Mouse (Mus musculus) urinary bladder, adult 2 months (tissue): Measurements from ENCODE around the gene Ccdc191. TPM values are rescaled to one million over a fixed set of nuclear protein-coding genes. Genes with fewer than 3 reads are reported as not detected.

Experiments used
- DNase-seq: peaks from one replicate; pipeline ENCODE4 v3.0.0; 2022; ENCODE audit warnings: low spot score
- polyA plus RNA-seq: library from polyadenylated mRNA; depleted of rRNA; stranded (reverse); fragments of >200 nt; gene quantifications from 2 replicates; pipeline ENCODE4 v1.2.3, GENCODE M21; 2012; rRNA removed

Ccdc191 gene
- 4.2 and 7.5 TPM in 2 replicates for polyA plus RNA-seq

DNA sequence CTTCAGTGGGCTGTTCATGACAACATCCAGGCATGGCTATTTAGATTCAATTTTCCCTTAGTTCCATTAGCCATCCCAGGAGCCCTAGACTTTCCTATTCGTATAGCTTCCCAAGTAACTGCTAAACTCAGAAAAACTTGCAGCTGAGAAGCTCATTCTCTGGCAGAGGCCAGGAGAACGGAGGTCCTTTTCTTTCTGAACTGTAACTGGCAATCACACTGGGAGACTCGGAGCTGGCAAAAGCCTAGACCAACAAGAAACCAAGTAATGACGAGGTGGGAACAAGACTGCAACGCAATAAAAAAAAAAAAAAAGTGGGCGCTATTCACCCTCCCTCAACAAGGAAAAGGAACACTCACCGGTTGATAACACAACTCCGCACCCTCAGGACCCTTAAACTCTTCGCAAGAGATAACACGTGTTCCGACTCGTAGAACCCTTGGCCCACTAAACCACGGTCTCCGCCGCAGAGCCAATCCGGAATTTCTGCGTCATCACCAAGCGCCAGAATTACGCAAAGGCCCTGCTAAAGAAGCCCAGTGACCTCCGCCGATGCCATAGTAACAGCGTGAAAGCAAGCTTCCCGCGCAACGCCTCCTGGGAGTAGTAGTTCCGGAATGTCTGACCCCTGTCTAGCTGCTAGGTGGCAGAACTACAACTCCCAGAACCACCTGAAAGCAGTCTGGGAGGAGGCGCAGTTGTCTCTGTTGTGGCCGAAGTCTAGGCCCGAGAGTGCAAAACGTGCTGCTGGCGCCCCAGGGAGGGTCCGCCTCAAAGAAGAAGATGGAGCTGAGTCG lies at the start of gene Ccdc191:
Gene Ccdc191, plus strand, starts transcription at position 593 of the 797 bp plus-strand sequence.
- peak; percentile 92 for DNase-seq

DNA sequence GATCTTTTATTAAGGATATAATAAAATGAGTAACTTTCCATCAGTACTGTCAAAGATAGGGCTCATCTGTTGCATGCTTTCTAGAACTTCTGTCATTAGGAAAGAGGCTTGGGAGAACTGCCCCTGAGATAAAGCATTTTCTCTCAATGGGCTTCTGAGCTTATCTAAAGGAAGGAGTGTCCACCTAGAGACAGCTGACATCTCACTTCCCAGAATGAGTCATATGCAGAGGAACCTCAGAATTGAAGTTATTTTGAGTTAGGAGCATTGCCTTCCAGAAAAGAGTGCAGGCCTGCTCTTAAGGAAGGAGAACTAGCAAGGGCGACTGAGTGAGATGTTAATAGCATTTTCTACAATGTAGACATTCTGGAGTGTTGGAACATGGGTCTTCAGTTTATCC lies 48.4 kb upstream of the Ccdc191 start:
- no peak for DNase-seq

GRCm38 (mm10) chr16:43849839-43850238 lies 39.8 kb upstream of the Ccdc191 start:
- DNase-seq, result no peak

DNA sequence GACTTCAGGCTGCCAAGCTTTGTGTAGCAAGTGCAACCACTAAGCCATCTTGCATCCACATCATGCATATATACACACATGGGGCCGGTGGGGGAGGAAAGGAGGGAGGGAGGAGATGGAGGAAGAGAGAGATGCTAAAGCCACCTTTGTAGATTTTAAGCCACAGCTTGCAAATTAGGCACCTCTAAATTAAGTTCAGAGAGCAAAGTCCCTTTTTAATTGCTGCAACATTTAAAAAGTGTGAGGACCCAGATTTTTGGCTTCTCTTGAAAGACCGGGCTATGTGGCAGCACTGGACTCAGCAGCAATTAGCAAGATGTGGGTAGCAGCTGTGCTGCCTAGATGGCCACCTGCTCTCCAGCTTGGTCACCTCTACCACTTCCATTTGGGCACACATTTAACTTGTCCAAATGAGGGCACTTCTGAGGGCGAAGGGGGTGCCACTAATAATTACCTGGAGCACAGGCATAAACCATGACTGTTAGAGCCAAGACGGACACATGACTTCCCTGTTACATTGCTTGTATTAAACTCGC lies 30.6 kb upstream of the Ccdc191 start:
- no peak for DNase-seq

DNA sequence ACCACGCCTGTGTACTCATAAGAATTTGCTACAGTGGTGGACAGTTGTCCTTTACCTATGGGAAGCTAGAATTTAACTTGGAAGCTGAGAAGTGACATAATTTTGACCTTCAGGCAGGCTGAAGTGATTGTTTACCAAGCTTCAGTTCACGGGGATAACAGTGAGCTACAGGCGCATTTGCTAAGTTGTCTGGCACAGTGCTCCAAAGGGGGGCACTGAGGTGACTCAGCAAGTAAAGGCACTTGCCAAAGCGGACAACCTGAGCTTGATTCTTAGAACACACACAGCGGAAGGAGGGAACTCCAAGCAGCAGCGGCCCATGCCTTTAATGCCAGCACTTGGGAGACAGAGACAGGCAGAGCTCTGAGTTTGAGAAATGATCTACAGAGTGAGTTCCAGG lies 29.0 kb upstream of the Ccdc191 start:
- DNase-seq, result no peak

GRCm38 (mm10) chr16:43869805-43870204 lies 19.8 kb upstream of the Ccdc191 start:
- no peak for DNase-seq

DNA sequence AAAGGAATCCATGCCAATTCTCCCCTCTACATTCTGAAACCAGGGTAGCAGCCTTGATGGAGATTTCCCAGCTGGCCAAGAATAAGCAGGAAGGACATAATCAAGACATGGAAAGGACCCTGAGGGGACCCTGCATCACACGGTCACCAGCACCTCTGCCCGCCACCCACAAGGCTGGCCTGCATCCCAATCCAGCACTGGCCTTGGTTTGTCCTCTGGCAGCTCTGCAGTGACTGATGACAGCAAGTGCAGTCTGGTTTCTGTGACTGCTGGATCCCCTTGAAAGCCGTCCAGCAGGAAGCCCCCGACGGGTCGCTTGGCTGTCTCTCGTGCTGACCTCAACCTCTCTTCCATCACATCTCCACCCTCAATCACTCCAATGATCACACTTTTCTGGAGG lies 18.2 kb upstream of the Ccdc191 start:
- DNase-seq, result no peak

DNA sequence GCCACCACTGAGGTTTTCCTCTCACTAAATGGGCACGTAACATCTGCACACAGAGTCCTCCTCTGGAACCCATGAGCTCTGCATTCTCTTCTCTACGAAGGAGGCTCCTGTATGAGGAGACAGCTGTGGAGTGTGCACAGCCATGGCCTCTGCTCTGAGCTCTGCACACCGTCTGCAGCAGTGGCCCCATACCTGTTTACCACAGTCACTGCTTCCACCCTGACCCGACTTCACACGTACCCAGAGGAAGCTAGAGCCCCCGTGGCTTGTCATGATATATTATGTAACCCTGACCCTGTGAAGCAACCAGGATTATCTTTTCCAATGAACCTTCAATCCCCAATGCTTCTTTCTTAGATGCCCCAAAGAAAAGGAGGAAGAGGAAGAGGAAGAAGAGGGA lies 9.8 kb upstream of the Ccdc191 start:
- DNase-seq, result no peak

DNA sequence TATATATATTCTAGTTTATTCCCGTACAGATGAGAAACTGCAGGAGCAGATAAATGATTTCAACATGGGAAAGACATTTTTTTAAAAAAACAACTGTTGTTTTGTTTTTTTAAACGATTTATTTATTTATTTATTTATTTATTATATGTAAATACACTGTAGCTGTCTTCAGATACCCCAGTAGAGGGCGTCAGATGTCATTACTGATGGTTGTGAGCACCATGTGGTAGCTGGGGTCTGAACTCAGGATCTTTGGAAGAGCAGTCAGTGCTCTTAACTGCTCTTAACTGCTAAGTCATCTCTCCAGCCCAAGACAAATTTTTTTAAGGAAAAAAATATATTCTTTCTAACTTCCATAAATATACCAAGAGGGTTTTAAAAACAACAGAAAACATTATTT lies 8.0 kb upstream of the Ccdc191 start:
- no peak for DNase-seq

DNA sequence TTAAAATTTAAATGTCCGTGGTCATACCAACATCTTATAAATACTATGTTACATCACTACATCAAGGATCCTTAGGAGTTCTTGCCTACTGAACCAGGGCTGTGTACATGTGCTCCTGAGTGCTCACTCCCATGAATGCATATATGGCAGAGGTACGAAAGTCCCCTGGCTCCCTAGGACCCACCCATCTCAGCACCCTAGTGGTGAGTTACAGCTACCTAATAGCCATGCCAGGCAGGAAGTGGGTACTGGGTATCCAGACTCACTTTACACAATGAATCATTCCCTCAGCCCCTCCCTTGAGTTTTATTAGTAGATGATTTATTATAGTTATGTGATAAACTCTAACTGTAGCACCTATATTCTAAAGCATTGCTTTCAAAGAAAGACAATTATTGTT lies 7.3 kb upstream of the Ccdc191 start:
- no peak for DNase-seq

- DNase-seq, result no peak
These were observed 371 bp downstream of the Ccdc191 start for GRCm38 (mm10) chr16:43890005-43890336.

DNA sequence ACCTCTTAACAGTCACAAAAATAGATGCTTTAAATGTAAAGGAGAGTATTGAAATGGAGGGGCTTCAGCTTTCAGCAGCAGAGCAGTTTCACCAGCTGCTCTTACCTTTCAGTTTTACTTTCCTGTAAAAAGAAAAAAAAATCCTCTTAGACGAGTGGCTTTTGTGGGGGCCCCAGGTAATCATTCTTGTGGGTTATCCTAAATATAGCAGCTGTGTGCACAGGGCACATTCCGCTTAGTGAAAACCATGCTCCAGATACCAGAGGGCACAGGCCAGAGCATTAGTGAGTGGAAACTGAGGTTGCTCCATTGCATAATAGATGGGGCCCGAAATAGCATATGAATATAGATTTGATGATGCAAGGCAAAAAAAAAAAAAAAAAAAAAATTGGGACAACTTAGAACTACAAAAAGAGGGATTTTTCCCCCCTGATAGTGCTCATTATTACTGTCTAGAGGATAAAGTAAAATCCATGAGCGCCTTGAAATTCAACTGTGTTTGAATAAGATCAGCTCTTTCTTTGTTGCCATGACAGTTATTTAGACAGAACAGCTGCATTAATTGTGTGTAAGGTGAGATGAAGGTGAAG lies 1.2 kb downstream of the Ccdc191 start:
- no peak for DNase-seq

DNA sequence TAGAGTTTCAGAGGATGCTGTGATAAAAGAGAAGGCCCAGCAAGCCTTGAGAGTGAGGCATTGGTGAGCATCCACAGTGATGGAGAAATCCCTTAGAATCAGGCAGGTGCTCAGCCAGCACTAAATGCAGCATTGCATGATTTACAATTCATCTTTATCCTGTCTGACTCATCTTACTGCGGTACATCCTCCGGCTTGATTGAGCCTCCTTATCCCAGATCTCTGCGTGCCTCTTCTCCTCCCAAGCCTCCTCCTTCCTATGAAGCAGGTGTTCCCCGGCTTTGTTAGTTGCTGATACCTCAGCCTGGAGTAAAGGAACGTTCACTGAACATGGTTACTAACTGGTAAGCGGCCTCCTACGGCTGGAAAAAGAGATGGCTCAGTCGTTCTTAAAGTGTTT lies 4.9 kb downstream of the Ccdc191 start:
- no peak for DNase-seq

- no peak for DNase-seq
These were observed 10.5 kb downstream of the Ccdc191 start for GRCm38 (mm10) chr16:43900138-43900537.

DNA sequence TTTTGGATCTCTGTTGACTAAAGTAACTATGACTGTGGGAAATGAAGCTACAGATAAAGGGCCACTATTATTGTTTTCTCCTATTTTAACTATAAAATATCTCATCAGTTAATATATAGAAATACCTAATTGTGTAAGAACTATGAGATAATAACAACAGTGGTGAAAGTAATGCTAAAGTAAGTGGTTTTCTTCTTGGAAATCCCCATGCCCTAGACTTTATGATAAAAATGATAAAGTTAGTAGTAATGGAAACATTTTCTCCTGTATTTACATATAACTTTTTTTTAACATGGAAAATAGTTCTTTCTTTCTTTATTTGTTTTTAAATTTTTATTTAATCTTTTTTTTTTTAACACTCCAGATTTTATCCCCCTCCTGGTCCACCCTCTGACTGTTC lies 11.0 kb downstream of the Ccdc191 start:
- no peak for DNase-seq

DNA sequence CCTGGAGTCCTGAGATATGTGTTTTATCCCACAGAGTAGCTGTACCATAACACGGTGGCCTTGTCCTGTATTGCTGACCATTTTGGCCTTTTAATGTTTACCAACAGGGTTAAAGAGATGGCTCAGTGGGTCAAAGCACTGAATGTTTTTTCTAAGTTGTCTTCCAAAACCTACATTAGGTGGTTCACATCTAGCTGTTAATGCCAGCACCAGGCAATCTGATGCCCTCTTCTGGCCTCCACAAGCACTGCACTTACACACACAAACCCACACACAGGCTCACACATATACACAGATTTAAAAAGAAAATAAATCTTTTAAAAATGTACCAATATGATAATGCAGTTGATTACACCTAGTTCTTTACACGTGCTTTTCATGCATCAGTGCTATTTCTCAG lies 19.3 kb downstream of the Ccdc191 start:
- no peak for DNase-seq

GRCm38 (mm10) chr16:43918867-43919266 lies 29.3 kb downstream of the Ccdc191 start:
- no peak for DNase-seq

GRCm38 (mm10) chr16:43922024-43922423 lies 32.4 kb downstream of the Ccdc191 start:
- DNase-seq, result no peak

DNA sequence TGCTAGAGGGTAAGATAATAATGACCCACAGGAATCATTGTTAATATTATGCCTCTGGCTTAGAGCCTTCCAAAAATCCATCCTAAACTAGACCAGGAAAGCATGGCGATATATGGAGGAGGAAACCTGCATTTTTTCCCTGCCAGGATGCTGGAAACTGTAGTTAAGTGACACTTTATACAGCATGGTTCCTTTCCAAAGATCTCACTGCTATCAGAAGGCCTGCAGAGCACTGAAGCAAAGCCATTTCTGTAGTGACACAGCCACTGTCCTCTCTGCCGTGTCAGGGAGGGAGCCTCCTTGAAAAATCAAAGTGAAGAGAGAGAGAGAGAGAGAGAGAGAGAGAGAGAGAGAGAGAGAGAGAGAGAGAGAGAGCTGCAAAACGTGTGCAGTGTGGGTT lies 33.0 kb downstream of the Ccdc191 start:
- DNase-seq, result no peak

DNA sequence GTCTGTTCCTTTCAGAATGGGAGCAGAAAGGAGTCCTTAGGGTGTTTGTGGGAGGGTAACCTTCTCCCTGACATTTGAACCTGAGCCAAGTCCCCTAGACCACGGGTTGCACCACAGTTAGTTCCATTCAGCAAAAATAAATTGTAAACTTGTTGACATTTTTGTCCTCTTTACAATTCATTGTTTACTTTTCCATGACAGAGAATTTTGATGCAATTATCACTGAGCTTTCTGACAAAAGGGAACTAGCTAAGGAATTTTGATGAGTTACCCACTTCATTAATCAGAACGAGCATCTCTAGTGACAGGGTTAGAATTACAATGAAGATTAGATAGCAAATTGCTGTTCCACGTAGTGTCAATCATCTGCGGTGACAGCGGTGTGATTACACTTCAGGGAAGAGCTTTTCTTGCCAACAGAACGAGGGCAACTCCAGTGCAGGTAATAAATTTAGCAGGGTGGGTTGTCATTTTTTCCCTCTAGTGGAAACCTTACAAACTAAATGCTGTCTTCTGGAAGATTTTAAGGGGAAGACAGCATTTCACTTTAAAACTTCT lies 35.5 kb downstream of the Ccdc191 start:
- no peak for DNase-seq

- no peak for DNase-seq
These were observed 36.2 kb downstream of the Ccdc191 start for GRCm38 (mm10) chr16:43925846-43926245.

DNA sequence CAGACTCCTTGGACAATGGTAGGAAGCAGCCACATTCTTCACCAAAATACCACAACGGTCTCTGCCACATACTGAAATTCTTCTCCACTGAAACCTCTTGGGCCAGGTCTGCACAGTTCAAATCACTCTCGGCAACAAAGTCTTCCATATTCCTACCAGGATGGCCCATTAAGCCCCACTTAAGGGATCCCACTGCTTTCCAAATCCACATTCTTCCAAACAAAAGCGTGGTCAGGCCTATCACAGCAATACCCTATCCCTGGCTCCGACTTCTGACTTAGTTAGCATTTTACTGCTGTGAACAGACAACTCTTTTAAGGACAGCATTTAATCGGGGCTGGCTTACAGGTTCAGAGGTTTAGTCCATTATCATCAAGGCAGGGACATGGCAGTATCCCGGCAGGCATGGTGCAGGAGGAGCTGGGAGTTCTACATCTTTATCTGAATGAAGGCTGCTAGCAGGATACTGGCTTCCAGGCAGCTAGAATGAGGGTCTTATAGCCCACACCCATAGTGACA lies 36.8 kb downstream of the Ccdc191 start, which contains the start of gene Qtrt2:
Gene Qtrt2, minus strand, starts transcription at position 469 of the 519 bp plus-strand sequence.
- DNase-seq, result no peak

GRCm38 (mm10) chr16:43930577-43930976 lies 41.0 kb downstream of the Ccdc191 start:
- no peak for DNase-seq
